Mouse (Mus musculus): ENCODE results near the gene Fbxw10.
A peak's percentile ranks its signal among the peaks of the same experiment; 100 is the strongest.

Fbxw10 gene

GRCm38 (mm10) chr11:62876445-62876844 lies 29.6 kb downstream of the Fbxw10 start:
- H3K4me3 ChIP-seq (replicated peaks; ENCODE audit: low read length), result no peak overlapping the region
- TF ChIP-seq CTCF (conservative IDR thresholded peaks at IDR 0.05; ENCODE audit: low read length) (no peak), POU5F1 (IDR thresholded peaks at IDR 0.05; ENCODE audit: borderline replicate concordance, low read length) (no peak), NANOG (IDR thresholded peaks at IDR 0.05; ENCODE audit: borderline replicate concordance, low read length) (no peak)
- peaks cover 37% of the 10 kb centered on the region for H3K4me1 ChIP-seq (replicated peaks; ENCODE audit: low read depth, low read length)
- H3K36me3 ChIP-seq (ENCODE audit: insufficient read depth, low read length), result no peaks in the 10 kb centered on the region
- H3K27me3 ChIP-seq (ENCODE audit: insufficient read depth, low read length), result no peaks in the 10 kb centered on the region; the same call in 1 of the 2 replicates
- peaks cover 8% of the 10 kb centered on the region for H3K9me3 ChIP-seq (ENCODE audit: low read length)

GRCm38 (mm10) chr11:62877391-62877790 lies 30.5 kb downstream of the Fbxw10 start:
- H3K36me3 ChIP-seq (ENCODE audit: insufficient read depth, low read length), result peaks cover 8% of the 10 kb centered on the region
- H3K4me1 ChIP-seq (replicated peaks; ENCODE audit: low read depth, low read length), result peaks cover 41% of the 10 kb centered on the region
- TF ChIP-seq NANOG (IDR thresholded peaks at IDR 0.05; ENCODE audit: borderline replicate concordance, low read length), result no peak
- TF ChIP-seq CTCF (conservative IDR thresholded peaks at IDR 0.05; ENCODE audit: low read length), result no peak
- TF ChIP-seq POU5F1 (IDR thresholded peaks at IDR 0.05; ENCODE audit: borderline replicate concordance, low read length), result no peak
- no peaks in the 10 kb centered on the region; the same call in 1 of the 2 replicates for H3K27me3 ChIP-seq (ENCODE audit: insufficient read depth, low read length)
- peaks cover 8% of the 10 kb centered on the region for H3K9me3 ChIP-seq (ENCODE audit: low read length)
- H3K4me3 ChIP-seq (replicated peaks; ENCODE audit: low read length), result no peak overlapping the region

GRCm38 (mm10) chr11:62878728-62879127 lies 31.9 kb downstream of the Fbxw10 start:
- no peaks in the 10 kb centered on the region for H3K27me3 ChIP-seq (ENCODE audit: insufficient read depth, low read length)
- H3K36me3 ChIP-seq (ENCODE audit: insufficient read depth, low read length), result peaks cover 16% of the 10 kb centered on the region
- TF ChIP-seq CTCF (conservative IDR thresholded peaks at IDR 0.05; ENCODE audit: low read length) (no peak), NANOG (IDR thresholded peaks at IDR 0.05; ENCODE audit: borderline replicate concordance, low read length) (no peak), POU5F1 (IDR thresholded peaks at IDR 0.05; ENCODE audit: borderline replicate concordance, low read length) (no peak)
- peaks cover 8% of the 10 kb centered on the region for H3K9me3 ChIP-seq (ENCODE audit: low read length)
- peak overlapping the region; percentile 88 for H3K4me3 ChIP-seq (replicated peaks; ENCODE audit: low read length)
- H3K4me1 ChIP-seq (replicated peaks; ENCODE audit: low read depth, low read length), result peaks cover 33% of the 10 kb centered on the region

- no peaks in the 10 kb centered on the region for H3K27me3 ChIP-seq (ENCODE audit: insufficient read depth, low read length)
- H3K36me3 ChIP-seq (ENCODE audit: insufficient read depth, low read length), result peaks cover 21% of the 10 kb centered on the region
- TF ChIP-seq NANOG (IDR thresholded peaks at IDR 0.05; ENCODE audit: borderline replicate concordance, low read length) (no peak), CTCF (conservative IDR thresholded peaks at IDR 0.05; ENCODE audit: low read length) (no peak)
- H3K9me3 ChIP-seq (ENCODE audit: low read length), result peaks cover 6% of the 10 kb centered on the region
- H3K4me1 ChIP-seq (replicated peaks; ENCODE audit: low read depth, low read length), result peaks cover 33% of the 10 kb centered on the region
- H3K4me3 ChIP-seq (replicated peaks; ENCODE audit: low read length), result peak within 1 kb of the TSS; percentile 88
These were observed 32.6 kb downstream of the Fbxw10 start, which contains the start of gene Tvp23b for GRCm38 (mm10) chr11:62879220-62880048. Gene Tvp23b, plus strand, starts transcription at chr11:62879455.

- no peak overlapping the region for H3K4me3 ChIP-seq (replicated peaks; ENCODE audit: low read length)
- TF ChIP-seq CTCF (conservative IDR thresholded peaks at IDR 0.05; ENCODE audit: low read length) (no peak), POU5F1 (IDR thresholded peaks at IDR 0.05; ENCODE audit: borderline replicate concordance, low read length) (no peak), NANOG (IDR thresholded peaks at IDR 0.05; ENCODE audit: borderline replicate concordance, low read length) (no peak)
- peaks cover 59% of the 10 kb centered on the region for H3K36me3 ChIP-seq (ENCODE audit: insufficient read depth, low read length)
- H3K4me1 ChIP-seq (replicated peaks; ENCODE audit: low read depth, low read length), result peaks cover 29% of the 10 kb centered on the region
- H3K27me3 ChIP-seq (ENCODE audit: insufficient read depth, low read length), result no peaks in the 10 kb centered on the region
- H3K9me3 ChIP-seq (ENCODE audit: low read length), result no peaks in the 10 kb centered on the region
These were observed 36.5 kb downstream of the Fbxw10 start for GRCm38 (mm10) chr11:62883407-62883806.

- no peak for TF ChIP-seq CTCF (conservative IDR thresholded peaks at IDR 0.05; ENCODE audit: low read length)
- no peak for TF ChIP-seq NANOG (IDR thresholded peaks at IDR 0.05; ENCODE audit: borderline replicate concordance, low read length)
These were observed 38.5 kb downstream of the Fbxw10 start for GRCm38 (mm10) chr11:62885323-62885722.

GRCm38 (mm10) chr11:62890796-62891195 lies 43.9 kb downstream of the Fbxw10 start:
- H3K9me3 ChIP-seq (ENCODE audit: low read length), result no peaks in the 10 kb centered on the region
- peaks cover 95% of the 10 kb centered on the region for H3K36me3 ChIP-seq (ENCODE audit: insufficient read depth, low read length)
- no peaks in the 10 kb centered on the region for H3K27me3 ChIP-seq (ENCODE audit: insufficient read depth, low read length)
- TF ChIP-seq POU5F1 (IDR thresholded peaks at IDR 0.05; ENCODE audit: borderline replicate concordance, low read length) (no peak), CTCF (conservative IDR thresholded peaks at IDR 0.05; ENCODE audit: low read length) (no peak), NANOG (IDR thresholded peaks at IDR 0.05; ENCODE audit: borderline replicate concordance, low read length) (no peak)
- H3K4me3 ChIP-seq (replicated peaks; ENCODE audit: low read length), result no peak overlapping the region
- peaks cover 19% of the 10 kb centered on the region for H3K4me1 ChIP-seq (replicated peaks; ENCODE audit: low read depth, low read length)

More at GRCm38 (mm10) chr11:62885323-62885722, 38.5 kb downstream of the Fbxw10 start:
- H3K9me3 ChIP-seq (ENCODE audit: low read length), result no peaks in the 10 kb centered on the region
- H3K27me3 ChIP-seq (ENCODE audit: insufficient read depth, low read length), result no peaks in the 10 kb centered on the region
- H3K4me1 ChIP-seq (replicated peaks; ENCODE audit: low read depth, low read length), result peaks cover 23% of the 10 kb centered on the region
- peaks cover 78% of the 10 kb centered on the region for H3K36me3 ChIP-seq (ENCODE audit: insufficient read depth, low read length)
- H3K4me3 ChIP-seq (replicated peaks; ENCODE audit: low read length), result no peak overlapping the region

GRCm38 (mm10) chr11:62891763-62892162 lies 44.9 kb downstream of the Fbxw10 start:
- Histone ChIP-seq H3K9me3 (ENCODE audit: low read length) (no peaks in the 10 kb centered on the region), H3K27me3 (ENCODE audit: insufficient read depth, low read length) (no peaks in the 10 kb centered on the region), H3K36me3 (ENCODE audit: insufficient read depth, low read length) (peaks cover 95% of the 10 kb centered on the region), H3K4me1 (replicated peaks; ENCODE audit: low read depth, low read length) (peaks cover 19% of the 10 kb centered on the region), H3K4me3 (replicated peaks; ENCODE audit: low read length) (no peak overlapping the region)
- TF ChIP-seq CTCF (conservative IDR thresholded peaks at IDR 0.05; ENCODE audit: low read length) (no peak), POU5F1 (IDR thresholded peaks at IDR 0.05; ENCODE audit: borderline replicate concordance, low read length) (no peak), NANOG (IDR thresholded peaks at IDR 0.05; ENCODE audit: borderline replicate concordance, low read length) (no peak)
